ENCODE assay signal across 14 mouse cellular contexts in genomic region chr10:95180177-95180576, GRCm38 (mm10).
A peak's percentile ranks its signal among the peaks of the same experiment; 100 is the strongest.
DNase-seq lines count a peak whose midpoint lies in the region; ATAC-seq and TF ChIP-seq lines count a peak whose summit lies in the region.
"Had no signal": no experiment of that assay in that cellular context is flagged by ENCODE, and none has a peak within 500 bp of the region (broad histone marks: within the 10 kb centered on the region; RNA-seq: fewer than 3 reads in every experiment).

No protein-coding gene starts in this region.

- ATAC-seq in CD4-positive, CD25-positive, alpha-beta regulatory T cell, adult 4 months = peak; percentile 62
- ATAC-seq in frontal cortex, adult (ENCODE audit: low TSS enrichment) = no peak
- ATAC-seq: intestine, embryonic 15.5 days had no signal

- DNase-seq in layer of hippocampus, adult 2 months (ENCODE audit: low spot score in 2 of 2) = no peak
- DNase-seq in layer of hippocampus, postnatal 36 days = no peak
- peak; percentile 74 for DNase-seq in induced T-regulatory cell, adult 2 months (ENCODE audit: low read depth)
- DNase-seq in naive thymus-derived CD4-positive, alpha-beta T cell, adult 2 months (ENCODE audit: low read depth) = peak; percentile 18
- no peak for DNase-seq in right cerebral cortex, postnatal 36 days (ENCODE audit: low spot score in 2 of 2)
- DNase-seq in layer of hippocampus, adult 18-20 months (ENCODE audit: low spot score in 2 of 2) = no peak
- DNase-seq: cerebellum, postnatal 14 days; gastrocnemius, postnatal 14 days; kidney, postnatal 25 days; lung, adult 2 months had no signal

- H3K27ac ChIP-seq in layer of hippocampus, adult 2 months = peak overlapping the region; percentile 32; the same call in 1 of the 2 replicates
- H3K27ac ChIP-seq: embryonic facial prominence, embryonic 12.5 days; intestine, embryonic 15.5 days had no signal

- no peak overlapping the region for H3K4me3 ChIP-seq in layer of hippocampus, adult 2 months
- H3K4me3 ChIP-seq: embryonic facial prominence, embryonic 12.5 days; intestine, embryonic 15.5 days had no signal

- no peak for TF ChIP-seq CTCF in layer of hippocampus, adult 2 months (conservative IDR thresholded peaks at IDR 0.05)

Comparison
In these comparisons a context has a peak if more than half of its experiments do, and no peak if none do; other contexts are left out.
1. DNase-seq: peak in induced T-regulatory cell, adult 2 months (single experiment) and naive thymus-derived CD4-positive, alpha-beta T cell, adult 2 months (single experiment); none in layer of hippocampus, adult 2 months (0 of 2), layer of hippocampus, postnatal 36 days (0 of 2), right cerebral cortex, postnatal 36 days (0 of 2) and layer of hippocampus, adult 18-20 months (0 of 2).